Mouse (Mus musculus) G1E (cell line): Measurements from ENCODE around the gene Slc30a7. TPM values are rescaled to one million over a fixed set of nuclear protein-coding genes. Genes with fewer than 3 reads are reported as not detected.

Experiments used
- ATAC-seq: 2 replicates; pipeline ENCODE4 v1.8.0; 2016; ENCODE audit warnings: mild to moderate bottlenecking; ENCODE audit not compliant: insufficient number of reproducible peaks, poor library complexity, low FRiP score, severe bottlenecking; ENCODE audit errors: extremely low read depth
- DNase-seq: peaks from one replicate; pipeline ENCODE4 v3.0.0; 2012; ENCODE audit warnings: low spot score
- H3K27me3 ChIP-seq: 2 replicates; pipeline ENCODE4 v1.6.1; 2012; ENCODE audit warnings: mild to moderate bottlenecking, low read length, inconsistent platforms; ENCODE audit not compliant: insufficient read depth
- H3K36me3 ChIP-seq: replicated peaks from 2 replicates; pipeline ENCODE3; 2012; ENCODE audit warnings: mild to moderate bottlenecking, inconsistent platforms
- H3K4me1 ChIP-seq: 2 replicates; pipeline ENCODE4 v1.6.1; 2012; ENCODE audit warnings: low read depth, low read length, inconsistent platforms, mixed read lengths; ENCODE audit not compliant: insufficient read depth
- H3K4me3 ChIP-seq: 2 replicates; pipeline ENCODE4 v1.5.1; 2012; ENCODE audit warnings: low read depth, mild to moderate bottlenecking, inconsistent platforms, low read length, moderate library complexity, mixed read lengths
- H3K9me3 ChIP-seq: replicated peaks from 2 replicates; pipeline ENCODE4 v1.6.1; 2012; ENCODE audit warnings: inconsistent platforms
- CTCF ChIP-seq: IDR thresholded peaks from 2 replicates; pipeline ENCODE4 v1.5.1; 2012; ENCODE audit warnings: low read depth, low read length, inconsistent platforms, mixed read lengths
- GATA1 ChIP-seq: IDR thresholded peaks from 2 replicates; pipeline ENCODE4 v1.6.1; 2012; ENCODE audit warnings: borderline replicate concordance, low read length, inconsistent platforms, mixed read lengths
- GATA2 ChIP-seq: IDR thresholded peaks from 2 replicates; pipeline ENCODE4 v1.6.1; 2012; ENCODE audit warnings: low read depth, low read length, inconsistent platforms, borderline replicate concordance
- POLR2AphosphoS5 ChIP-seq: IDR thresholded peaks from 2 replicates; pipeline ENCODE4 v1.6.1; 2012; ENCODE audit warnings: low read depth, low read length, inconsistent platforms; ENCODE audit not compliant: insufficient replicate concordance
- TAL1 ChIP-seq: conservative IDR thresholded peaks from 2 replicates; pipeline ENCODE4 v1.6.1; 2012; ENCODE audit warnings: low read depth, low read length, inconsistent platforms, mixed read lengths
- polyA plus RNA-seq: library from polyadenylated mRNA; stranded (reverse); fragments of >175 nt; gene quantifications from 2 replicates; pipeline ENCODE4 v1.2.3, GENCODE M21; 2012
- total RNA-seq, 2 experiments: library from RNA; stranded (forward) in 1 of 2; stranded (reverse) in 1 of 2; fragments of 200-1000 nt in 1 of 2; fragments of >200 nt in 1 of 2; fragmentation: Nextera tagmentation in 1 of 2; gene quantifications; 2 replicates each; pipeline ENCODE4 v1.2.3; 2014 to 2017

The Slc30a7 gene
- total and polyA plus RNA-seq, 3 experiments: 3.0 to 38.4 (median 25.8) TPM

GRCm38 (mm10) chr3:115974995-115975394, 32.2 kb downstream of the Slc30a7 start:
- TF ChIP-seq TAL1: no peak
- TF ChIP-seq GATA1: no peak
- no peak for TF ChIP-seq POLR2AphosphoS5
- no peak for TF ChIP-seq CTCF
- TF ChIP-seq GATA2: no peak
- Histone ChIP-seq H3K36me3 (peaks cover 88% of the 10 kb centered on the region), H3K4me1 (0 out of 2 replicates have a peak, but pooled peaks cover 4% of the 10 kb centered on the region), H3K4me3 (no peak overlapping the region), H3K9me3 (no peaks in the 10 kb centered on the region), H3K27me3 (no peaks in the 10 kb centered on the region)
- ATAC-seq: no peak
- DNase-seq: no peak

GRCm38 (mm10) chr3:115974228-115974627, 33.0 kb downstream of the Slc30a7 start:
- H3K27me3 ChIP-seq: no peaks in the 10 kb centered on the region
- no peak overlapping the region for H3K4me3 ChIP-seq
- H3K4me1 ChIP-seq: 0 out of 2 replicates have a peak, but pooled peaks cover 4% of the 10 kb centered on the region
- H3K9me3 ChIP-seq: no peaks in the 10 kb centered on the region
- no peak for DNase-seq
- no peak for TF ChIP-seq POLR2AphosphoS5
- no peak for TF ChIP-seq CTCF
- no peak for TF ChIP-seq GATA2
- no peak for ATAC-seq
- peaks cover 88% of the 10 kb centered on the region for H3K36me3 ChIP-seq

- Histone ChIP-seq H3K4me1 (0 out of 2 replicates have a peak, but pooled peaks cover 4% of the 10 kb centered on the region), H3K9me3 (no peaks in the 10 kb centered on the region), H3K27me3 (no peaks in the 10 kb centered on the region), H3K36me3 (peaks cover 90% of the 10 kb centered on the region), H3K4me3 (no peak overlapping the region)
- no peak for ATAC-seq
- no peak for TF ChIP-seq CTCF
- TF ChIP-seq GATA1: no peak
- no peak for TF ChIP-seq GATA2
- no peak for TF ChIP-seq TAL1
- no peak for TF ChIP-seq POLR2AphosphoS5
- DNase-seq: no peak
These were observed 35.1 kb downstream of the Slc30a7 start for GRCm38 (mm10) chr3:115971891-115972646.

- peaks cover 87% of the 10 kb centered on the region for H3K36me3 ChIP-seq
These were observed 36.0 kb downstream of the Slc30a7 start for GRCm38 (mm10) chr3:115971045-115971785.

GRCm38 (mm10) chr3:115968745-115969530, 38.3 kb downstream of the Slc30a7 start:
- Histone ChIP-seq H3K36me3 (peaks cover 81% of the 10 kb centered on the region), H3K4me1 (no peaks in the 10 kb centered on the region), H3K4me3 (no peak overlapping the region), H3K9me3 (no peaks in the 10 kb centered on the region), H3K27me3 (no peaks in the 10 kb centered on the region)
- no peak for DNase-seq
- no peak for ATAC-seq
- TF ChIP-seq TAL1 (no peak), CTCF (no peak), POLR2AphosphoS5 (no peak), GATA2 (no peak), GATA1 (no peak)

More at GRCm38 (mm10) chr3:115971045-115971785, 36.0 kb downstream of the Slc30a7 start:
- ATAC-seq (no peak), DNase-seq (no peak)
- TF ChIP-seq TAL1: no peak
- TF ChIP-seq CTCF: no peak
- TF ChIP-seq GATA2: no peak
- TF ChIP-seq GATA1: no peak
- no peak for TF ChIP-seq POLR2AphosphoS5
- Histone ChIP-seq H3K27me3 (no peaks in the 10 kb centered on the region), H3K4me3 (no peak overlapping the region), H3K4me1 (0 out of 2 replicates have a peak, but pooled peaks cover 2% of the 10 kb centered on the region), H3K9me3 (no peaks in the 10 kb centered on the region)

- no peaks in the 10 kb centered on the region for H3K9me3 ChIP-seq
- H3K27me3 ChIP-seq: no peaks in the 10 kb centered on the region
- no peak for ATAC-seq
- no peak for TF ChIP-seq TAL1
- no peak for TF ChIP-seq GATA1
- TF ChIP-seq CTCF: no peak
- TF ChIP-seq GATA2: no peak
- no peak for TF ChIP-seq POLR2AphosphoS5
- no peaks in the 10 kb centered on the region for H3K4me1 ChIP-seq
- no peak overlapping the region for H3K4me3 ChIP-seq
- peaks cover 57% of the 10 kb centered on the region for H3K36me3 ChIP-seq
- DNase-seq: no peak
These were observed 43.1 kb downstream of the Slc30a7 start for GRCm38 (mm10) chr3:115964071-115964470.
